Mouse (Mus musculus): ENCODE results near the gene Tsfm. TPM values are rescaled to one million over a fixed set of nuclear protein-coding genes. Genes with fewer than 3 reads are reported as not detected.

Tsfm gene
- total and polyA plus RNA-seq, 2 experiments from 2014 or later, result 29.3 to 60.7 TPM

- H3K27me3 ChIP-seq (ENCODE audit: insufficient read depth, low read length), result no peaks in the 10 kb centered on the region
- no peak overlapping the region for H3K27ac ChIP-seq (ENCODE audit: low read depth, low read length)
- no peaks in the 10 kb centered on the region for H3K4me1 ChIP-seq (ENCODE audit: insufficient read depth, low read length)
- H3K4me3 ChIP-seq (ENCODE audit: low read depth, low read length), result no peak overlapping the region
- no peaks in the 10 kb centered on the region for H3K36me3 ChIP-seq (ENCODE audit: insufficient read depth, low read length)
- DNase-seq (ENCODE audit: low spot score) (no peak), ATAC-seq (ENCODE audit: low FRiP score) (no peak)
- H3K4me2 ChIP-seq (ENCODE audit: low read depth, low read length, poor library complexity, severe bottlenecking), result no peak overlapping the region
- no peak overlapping the region for H3K9ac ChIP-seq (replicated peaks; ENCODE audit: low read length, poor library complexity, severe bottlenecking)
- WGBS, result 13% methylated on average over 2 of the region's 2 CpGs
- no peaks in the 10 kb centered on the region for H3K9me3 ChIP-seq (ENCODE audit: low read length)
- no peak for TF ChIP-seq CTCF (IDR thresholded peaks at IDR 0.05)
These were observed 13.6 kb downstream of the Tsfm start for GRCm38 (mm10) chr10:127017071-127017470.

- Histone ChIP-seq H3K27me3 (ENCODE audit: insufficient read depth, low read length) (no peaks in the 10 kb centered on the region), H3K27ac (ENCODE audit: low read depth, low read length) (no peak overlapping the region), H3K4me3 (ENCODE audit: low read depth, low read length) (no peak overlapping the region), H3K9me3 (ENCODE audit: low read length) (no peaks in the 10 kb centered on the region), H3K4me1 (ENCODE audit: insufficient read depth, low read length) (no peaks in the 10 kb centered on the region), H3K36me3 (ENCODE audit: insufficient read depth, low read length) (no peaks in the 10 kb centered on the region), H3K9ac (replicated peaks; ENCODE audit: low read length, poor library complexity, severe bottlenecking) (no peak overlapping the region), H3K4me2 (ENCODE audit: low read depth, low read length, poor library complexity, severe bottlenecking) (no peak overlapping the region)
- DNase-seq (ENCODE audit: low spot score), result no peak
- no peak for ATAC-seq (ENCODE audit: low FRiP score)
- TF ChIP-seq CTCF (IDR thresholded peaks at IDR 0.05), result peak; percentile 38
- 58% methylated on average over 5 of the region's 5 CpGs for WGBS
These were observed 14.2 kb downstream of the Tsfm start for GRCm38 (mm10) chr10:127016488-127016887.

GRCm38 (mm10) chr10:127003806-127004205 lies 26.8 kb downstream of the Tsfm start:
- H3K27ac ChIP-seq (ENCODE audit: low read depth, low read length), result no peak overlapping the region
- H3K4me1 ChIP-seq (ENCODE audit: insufficient read depth, low read length), result no peaks in the 10 kb centered on the region
- 67% methylated on average over 7 of the region's 7 CpGs for WGBS
- TF ChIP-seq CTCF (IDR thresholded peaks at IDR 0.05), result no peak
- H3K4me2 ChIP-seq (ENCODE audit: low read depth, low read length, poor library complexity, severe bottlenecking), result no peak overlapping the region
- ATAC-seq (ENCODE audit: low FRiP score) (no peak), DNase-seq (ENCODE audit: low spot score) (no peak)
- H3K9me3 ChIP-seq (ENCODE audit: low read length), result no peaks in the 10 kb centered on the region
- no peak overlapping the region for H3K9ac ChIP-seq (replicated peaks; ENCODE audit: low read length, poor library complexity, severe bottlenecking)
- H3K4me3 ChIP-seq (ENCODE audit: low read depth, low read length), result no peak overlapping the region
- no peaks in the 10 kb centered on the region for H3K27me3 ChIP-seq (ENCODE audit: insufficient read depth, low read length)
- no peaks in the 10 kb centered on the region for H3K36me3 ChIP-seq (ENCODE audit: insufficient read depth, low read length)

- H3K27ac ChIP-seq (ENCODE audit: low read depth, low read length), result no peak overlapping the region
- no peak for DNase-seq (ENCODE audit: low spot score)
- H3K4me2 ChIP-seq (ENCODE audit: low read depth, low read length, poor library complexity, severe bottlenecking), result no peak overlapping the region
- WGBS, result 86% methylated on average over 8 of the region's 8 CpGs
- ATAC-seq (ENCODE audit: low FRiP score), result no peak
- H3K9ac ChIP-seq (replicated peaks; ENCODE audit: low read length, poor library complexity, severe bottlenecking), result no peak overlapping the region
- H3K36me3 ChIP-seq (ENCODE audit: insufficient read depth, low read length), result no peaks in the 10 kb centered on the region; the same call in 1 of the 2 replicates
- no peak for TF ChIP-seq CTCF (IDR thresholded peaks at IDR 0.05)
- no peak overlapping the region for H3K4me3 ChIP-seq (ENCODE audit: low read depth, low read length)
- H3K27me3 ChIP-seq (ENCODE audit: insufficient read depth, low read length), result no peaks in the 10 kb centered on the region
- H3K4me1 ChIP-seq (ENCODE audit: insufficient read depth, low read length), result no peaks in the 10 kb centered on the region
- no peaks in the 10 kb centered on the region for H3K9me3 ChIP-seq (ENCODE audit: low read length)
These were observed 27.3 kb downstream of the Tsfm start for GRCm38 (mm10) chr10:127003334-127003733.

- WGBS, result 93% methylated on average over 5 of the region's 5 CpGs
These were observed 27.9 kb downstream of the Tsfm start for GRCm38 (mm10) chr10:127002765-127003164.

GRCm38 (mm10) chr10:127002056-127002455 lies 28.6 kb downstream of the Tsfm start:
- Histone ChIP-seq H3K4me2 (ENCODE audit: low read depth, low read length, poor library complexity, severe bottlenecking) (no peak overlapping the region), H3K4me3 (ENCODE audit: low read depth, low read length) (no peak overlapping the region), H3K36me3 (ENCODE audit: insufficient read depth, low read length) (peaks cover 9% of the 10 kb centered on the region), H3K27me3 (ENCODE audit: insufficient read depth, low read length) (no peaks in the 10 kb centered on the region), H3K4me1 (ENCODE audit: insufficient read depth, low read length) (no peaks in the 10 kb centered on the region), H3K9me3 (ENCODE audit: low read length) (no peaks in the 10 kb centered on the region), H3K27ac (ENCODE audit: low read depth, low read length) (no peak overlapping the region), H3K9ac (replicated peaks; ENCODE audit: low read length, poor library complexity, severe bottlenecking) (no peak overlapping the region)
- DNase-seq (ENCODE audit: low spot score) (no peak), ATAC-seq (ENCODE audit: low FRiP score) (no peak)
- WGBS, result 71% methylated on average over 1 of the region's 1 CpGs
- no peak for TF ChIP-seq CTCF (IDR thresholded peaks at IDR 0.05)

More at GRCm38 (mm10) chr10:127002765-127003164, 27.9 kb downstream of the Tsfm start:
- Histone ChIP-seq H3K27me3 (ENCODE audit: insufficient read depth, low read length) (no peaks in the 10 kb centered on the region), H3K4me2 (ENCODE audit: low read depth, low read length, poor library complexity, severe bottlenecking) (no peak overlapping the region), H3K4me3 (ENCODE audit: low read depth, low read length) (no peak overlapping the region), H3K27ac (ENCODE audit: low read depth, low read length) (no peak overlapping the region), H3K9ac (replicated peaks; ENCODE audit: low read length, poor library complexity, severe bottlenecking) (no peak overlapping the region), H3K9me3 (ENCODE audit: low read length) (no peaks in the 10 kb centered on the region), H3K36me3 (ENCODE audit: insufficient read depth, low read length) (peaks cover 3% of the 10 kb centered on the region), H3K4me1 (ENCODE audit: insufficient read depth, low read length) (no peaks in the 10 kb centered on the region)
- no peak for TF ChIP-seq CTCF (IDR thresholded peaks at IDR 0.05)
- ATAC-seq (ENCODE audit: low FRiP score) (no peak), DNase-seq (ENCODE audit: low spot score) (no peak)
